Mouse (Mus musculus): ENCODE measurements at regions not wholly inside any gene's neighbourhood (a gene's known extent, or its start where the extent isn't known, plus 50 kb on each side); places are given as distances from the start of the nearest gene placed in this dataset.
A peak's percentile ranks its signal among the peaks of the same experiment; 100 is the strongest.
"Not testable (repeated sequence)": the region's sequence is repeated elsewhere in the genome, so short reads cannot be mapped to it uniquely, and the experiment has no call there.

GRCm38 (mm10) chr3:39809586-39809985 lies 721.5 kb upstream of the Intu start:
- DNase-seq = no peak

- peak; percentile 37 to 65 for DNase-seq
Observed at GRCm38 (mm10) chr3:39814814-39815213, 716.3 kb upstream of the Intu start.

GRCm38 (mm10) chr3:39830488-39831056 lies 700.5 kb upstream of the Intu start:
- no peak for DNase-seq

- no peak for DNase-seq
Observed at GRCm38 (mm10) chr3:39838377-39839145, 692.5 kb upstream of the Intu start.

- no peak for DNase-seq
Observed at GRCm38 (mm10) chr3:39840946-39841345, 690.1 kb upstream of the Intu start.

- no peak for DNase-seq
Observed at GRCm38 (mm10) chr3:39845123-39845522, 686.0 kb upstream of the Intu start.

GRCm38 (mm10) chr3:39848829-39849228 lies 682.3 kb upstream of the Intu start:
- no peak for DNase-seq

- no peak for DNase-seq
Observed at GRCm38 (mm10) chr3:39857214-39857839, 673.8 kb upstream of the Intu start.

GRCm38 (mm10) chr3:39876046-39876445 lies 655.0 kb upstream of the Intu start:
- not testable (repeated sequence) for DNase-seq

- DNase-seq = no peak
Observed at GRCm38 (mm10) chr3:39884370-39884769, 646.7 kb upstream of the Intu start.

GRCm38 (mm10) chr3:39888376-39888775 lies 642.7 kb upstream of the Intu start:
- peak; percentile 24 to 83 for DNase-seq

- DNase-seq = no peak
Observed at GRCm38 (mm10) chr3:39889222-39889621, 641.9 kb upstream of the Intu start.

GRCm38 (mm10) chr3:39898961-39899360 lies 632.1 kb upstream of the Intu start:
- DNase-seq = peak; percentile 21 to 67

GRCm38 (mm10) chr3:39900207-39900606 lies 630.9 kb upstream of the Intu start:
- no peak for DNase-seq

- DNase-seq = no peak
Observed at GRCm38 (mm10) chr3:39904377-39904776, 626.7 kb upstream of the Intu start.

GRCm38 (mm10) chr3:39908676-39909362 lies 622.3 kb upstream of the Intu start:
- DNase-seq = no peak

- no peak for DNase-seq
Observed at GRCm38 (mm10) chr3:39909642-39910041, 621.4 kb upstream of the Intu start.

GRCm38 (mm10) chr3:39918601-39919000 lies 612.5 kb upstream of the Intu start:
- DNase-seq = no peak

GRCm38 (mm10) chr3:39925436-39925835 lies 605.6 kb upstream of the Intu start:
- DNase-seq = no peak

- DNase-seq = no peak
Observed at GRCm38 (mm10) chr3:39928421-39928820, 602.7 kb upstream of the Intu start.

GRCm38 (mm10) chr3:39933372-39933771 lies 597.7 kb upstream of the Intu start:
- no peak for DNase-seq

GRCm38 (mm10) chr3:39937719-39938278 lies 593.3 kb upstream of the Intu start:
- no peak for DNase-seq

GRCm38 (mm10) chr3:39944581-39944980 lies 586.5 kb upstream of the Intu start:
- peak; percentile 10 to 42 for DNase-seq

All from lung, postnatal 4 days (tissue).